Mouse (Mus musculus): ENCODE measurements around the gene Rab43. TPM values are rescaled to one million over a fixed set of nuclear protein-coding genes. Genes with fewer than 3 reads are reported as not detected.
A peak's percentile ranks its signal among the peaks of the same experiment; 100 is the strongest.

Rab43 gene
- total RNA-seq, 2 experiments from 2014 or later: 15.6 to 19.8 TPM

DNA sequence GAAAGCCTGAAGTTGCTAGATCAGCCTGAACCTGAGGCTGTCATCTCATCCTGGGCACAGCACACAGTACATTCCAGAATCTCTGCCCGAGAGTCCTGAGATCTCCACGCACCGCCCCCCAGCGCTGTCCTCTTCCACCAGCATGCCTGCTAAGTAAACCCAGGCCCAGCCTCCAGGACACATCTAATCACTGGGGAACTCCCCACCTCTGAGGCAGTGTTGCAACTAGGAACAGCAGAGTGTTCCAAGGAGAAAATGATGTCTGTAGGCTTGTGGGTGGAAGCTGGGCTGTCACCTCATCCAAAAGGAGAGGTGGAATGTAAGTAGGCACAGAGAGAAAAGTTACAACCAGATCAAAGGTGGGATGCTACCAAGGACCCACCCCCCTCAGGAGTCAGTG, 56.8 kb downstream of the Rab43 start:
- DNase-seq (ENCODE audit: low spot score in 2 of 2): no peak

DNA sequence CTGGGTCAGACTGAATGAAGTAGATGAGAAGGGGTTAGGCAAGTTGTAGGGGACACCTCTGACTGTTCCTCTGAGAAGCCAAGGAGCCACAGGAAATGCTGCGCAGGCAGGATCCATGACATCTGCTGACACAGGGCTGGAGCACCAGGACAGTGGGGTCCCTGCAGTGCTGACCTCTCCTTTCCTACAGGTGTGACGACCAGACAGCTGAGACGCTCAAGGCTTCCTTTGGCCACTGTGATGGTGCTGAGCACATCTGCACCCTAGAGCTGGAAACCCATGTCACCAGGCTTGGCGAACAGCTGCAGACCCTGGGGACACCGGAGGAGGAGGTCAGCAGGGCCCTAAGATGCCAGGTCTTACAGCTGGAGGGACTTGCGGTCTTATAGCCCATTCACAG, 60.4 kb downstream of the Rab43 start:
- no peak for DNase-seq (ENCODE audit: low spot score in 2 of 2)

- no peak for DNase-seq (ENCODE audit: low spot score in 2 of 2)
These were observed 61.6 kb downstream of the Rab43 start for GRCm38 (mm10) chr6:87750184-87750910.

DNA sequence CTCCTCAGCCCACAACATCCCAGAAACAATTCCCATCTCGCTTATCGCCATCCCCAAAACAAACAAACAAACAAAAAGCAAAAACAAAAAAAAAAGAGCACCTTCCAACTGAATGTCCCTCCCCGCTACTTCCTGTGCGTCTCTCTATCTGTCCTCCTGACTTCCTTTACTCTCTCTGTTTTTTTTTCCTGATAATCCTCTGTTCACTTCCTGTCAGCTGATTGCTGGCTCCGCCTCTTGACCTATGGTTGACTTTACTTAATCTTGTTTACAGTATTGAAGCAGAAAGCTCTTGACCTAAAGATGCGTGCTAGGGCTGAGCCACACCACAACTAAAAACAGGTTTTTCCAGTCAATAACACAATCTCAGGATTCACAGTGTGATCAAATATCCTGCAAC, 63.4 kb downstream of the Rab43 start:
- DNase-seq (ENCODE audit: low spot score in 2 of 2): no peak

DNA sequence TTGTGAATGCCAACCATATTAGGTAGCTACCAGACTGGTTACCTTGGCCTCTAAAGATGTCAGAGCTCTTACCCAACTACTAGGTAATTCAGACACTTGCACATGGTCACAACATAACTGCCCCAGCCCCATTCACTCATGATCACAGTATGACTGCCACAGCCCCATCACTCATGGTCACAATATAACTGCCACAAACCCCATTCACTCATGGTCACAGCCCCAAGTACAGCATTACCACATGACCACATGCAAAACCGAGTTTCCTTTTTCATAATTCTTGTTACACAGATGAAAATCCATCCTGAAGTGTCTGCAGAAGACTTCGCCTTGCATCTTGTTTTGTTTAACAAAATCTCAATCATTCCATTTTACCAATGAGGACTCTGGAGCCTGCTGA, 63.9 kb downstream of the Rab43 start:
- DNase-seq (ENCODE audit: low spot score in 2 of 2): no peak

DNA sequence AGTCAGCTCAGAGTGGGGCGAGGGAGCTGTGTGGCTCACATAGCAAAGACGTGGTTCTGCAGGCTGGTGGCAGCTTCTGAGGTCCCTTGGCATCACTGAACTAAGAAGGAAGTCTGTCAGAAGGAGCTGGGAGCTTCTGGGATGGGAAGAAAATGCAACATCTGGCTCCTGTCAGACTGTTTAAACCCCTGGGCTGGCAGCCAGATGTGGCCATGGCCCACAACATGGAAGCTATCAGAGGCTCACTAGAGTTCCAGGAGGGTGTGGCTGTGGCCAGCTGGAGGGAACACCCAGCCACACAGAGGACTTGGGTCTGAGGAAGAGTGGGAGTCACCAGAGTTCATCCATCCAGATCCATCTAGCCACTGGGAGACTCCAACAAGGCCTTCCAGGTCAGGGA, 65.1 kb downstream of the Rab43 start:
- no peak for DNase-seq (ENCODE audit: low spot score in 2 of 2)

DNA sequence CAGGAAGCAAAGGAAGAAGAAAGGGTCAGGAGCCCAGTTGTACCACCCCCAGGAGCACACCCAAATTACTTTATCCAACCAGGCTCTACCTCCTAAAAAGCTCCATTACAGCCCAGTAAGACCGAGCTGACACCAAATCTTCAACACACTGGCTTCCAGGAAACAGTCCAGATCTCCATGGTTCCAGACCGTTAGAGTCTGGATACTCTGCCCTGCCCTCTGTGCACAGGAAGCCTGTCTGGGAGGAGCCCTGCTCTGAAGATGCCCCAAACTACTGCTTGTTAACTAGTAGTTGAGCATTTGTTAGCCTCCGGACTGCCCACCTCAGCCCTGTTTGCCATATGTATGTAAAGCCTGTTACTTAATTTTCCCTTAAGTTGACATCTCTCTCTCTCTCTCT, 65.9 kb downstream of the Rab43 start:
- no peak for DNase-seq (ENCODE audit: low spot score in 2 of 2)

DNA sequence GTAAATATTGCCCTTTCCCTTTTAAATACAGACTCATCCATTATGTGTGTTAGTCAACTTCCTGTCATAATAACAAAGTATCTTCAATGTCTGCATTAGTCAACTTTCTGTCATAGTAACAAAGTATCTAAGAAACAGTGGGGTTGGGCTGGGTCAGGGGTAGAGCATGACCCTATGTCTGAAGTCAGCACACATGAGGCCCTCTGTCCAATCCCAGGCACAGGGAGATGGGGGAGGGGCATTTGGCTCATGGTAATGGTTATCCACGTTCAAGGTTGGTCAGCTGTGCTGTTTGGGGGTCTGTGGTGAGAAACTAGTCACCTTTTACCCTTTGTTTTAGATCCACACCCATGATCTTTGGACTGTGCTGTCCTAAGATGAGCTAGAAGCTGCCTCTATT, 66.7 kb downstream of the Rab43 start:
- DNase-seq (ENCODE audit: low spot score in 2 of 2): no peak

GRCm38 (mm10) chr6:87744632-87745031, 67.3 kb downstream of the Rab43 start:
- no peak for DNase-seq (ENCODE audit: low spot score in 2 of 2)

- DNase-seq (ENCODE audit: low spot score in 2 of 2): no peak
These were observed 68.7 kb downstream of the Rab43 start for GRCm38 (mm10) chr6:87743281-87743680.

DNA sequence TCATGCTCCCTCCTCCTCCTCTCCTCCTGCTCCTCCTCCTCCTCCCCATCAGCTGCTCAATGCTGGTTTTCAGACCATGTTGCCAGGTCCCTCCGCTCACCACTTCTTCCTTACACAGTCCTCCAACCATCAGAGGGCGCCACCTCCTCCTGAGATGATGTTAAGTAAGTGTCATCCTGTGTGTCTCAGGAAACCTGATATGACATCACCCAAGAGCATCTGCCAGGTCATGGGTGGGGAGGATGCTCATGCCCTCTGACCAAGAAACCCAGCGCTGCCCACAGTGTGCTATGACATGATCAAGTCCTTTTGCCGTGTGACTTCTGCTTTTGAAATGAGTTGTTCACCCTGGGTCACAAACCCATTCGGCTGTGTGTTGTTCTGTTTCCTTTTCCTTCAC, 69.2 kb downstream of the Rab43 start:
- DNase-seq (ENCODE audit: low spot score in 2 of 2): peak in 1 of 2 experiments; percentile 32

DNA sequence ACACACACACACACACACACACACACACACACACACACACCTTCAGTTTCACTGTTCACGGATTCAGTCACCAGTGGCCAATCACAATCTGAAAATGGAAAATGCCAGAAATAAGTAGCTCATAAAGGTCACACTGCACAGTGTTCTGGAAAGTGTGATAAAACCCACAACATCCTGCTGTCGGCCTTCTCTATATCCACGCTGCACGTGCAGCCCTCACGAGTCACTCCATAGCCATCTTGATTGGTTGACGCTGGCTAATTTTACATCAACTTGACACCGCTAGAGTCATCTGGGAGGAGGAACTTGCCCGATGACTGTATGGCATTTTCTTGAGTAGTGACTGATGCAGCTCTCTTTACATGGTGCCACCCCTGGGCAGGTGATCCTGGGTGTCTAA, 70.0 kb downstream of the Rab43 start:
- no peak for DNase-seq (ENCODE audit: low spot score in 2 of 2)

DNA sequence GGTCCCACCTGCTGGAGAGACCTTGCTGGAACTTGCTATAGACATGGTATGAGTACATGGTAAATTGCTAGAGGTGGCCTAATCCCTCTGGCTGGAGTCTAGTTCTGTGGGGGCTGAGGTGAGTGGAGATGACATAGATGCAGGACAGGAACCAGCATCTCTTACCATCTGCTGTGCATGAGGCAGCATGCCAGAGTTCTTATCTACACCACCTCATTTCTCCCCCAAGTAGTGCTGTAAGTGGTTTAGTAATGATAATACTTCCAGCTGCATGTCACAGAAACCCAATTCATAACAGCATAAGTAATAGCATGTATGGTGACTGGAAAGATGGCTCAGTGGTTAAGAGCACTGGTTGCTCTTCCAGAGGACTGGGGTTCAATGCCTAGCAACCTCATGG, 71.5 kb downstream of the Rab43 start:
- no peak for DNase-seq (ENCODE audit: low spot score in 2 of 2)

GRCm38 (mm10) chr6:87739898-87740297, 72.1 kb downstream of the Rab43 start:
- DNase-seq (ENCODE audit: low spot score in 2 of 2): no peak

Other genes with a start within 250 kb of the Rab43 start
- under 1 TPM in 1 of 2 experiments, not detected in 1; 0.12 TPM for gene Prokr1, start 221.4 kb downstream of the Rab43 start, total RNA-seq (2021)
- gene Aplf, start 140.0 kb downstream of the Rab43 start, total RNA-seq (2021): 1 to 10 TPM; 7.5 to 7.9 TPM
- gene Efcc1, start 81.3 kb downstream of the Rab43 start, total RNA-seq (2021): 1 to 10 TPM; 3.6 to 5.2 TPM
- 1 to 10 TPM; 1.3 to 1.7 TPM for gene Gp9, start 34.1 kb downstream of the Rab43 start, total RNA-seq (2021)
- gene Gm45140, start 23.6 kb upstream of the Rab43 start, total RNA-seq (2021): 1 to 10 TPM; 1.9 to 3.9 TPM
- gene Isy1, start 26.6 kb upstream of the Rab43 start, total RNA-seq (2021): 10 to 100 TPM; 24.1 to 25.0 TPM
- 100 to 1,000 TPM; 261 to 266 TPM for gene Cnbp, start 38.9 kb upstream of the Rab43 start, total RNA-seq (2021)
- 100 to 1,000 TPM; 253 to 256 TPM for gene Copg1, start 75.7 kb upstream of the Rab43 start, total RNA-seq (2021)
- gene Hmces, start 101.8 kb upstream of the Rab43 start, total RNA-seq (2021): 10 to 100 TPM; 26.1 to 26.5 TPM
- gene H1fx, start 169.5 kb upstream of the Rab43 start, total RNA-seq (2021): 10 to 100 TPM; 68.5 to 69.6 TPM
- 100 to 1,000 TPM; 322 to 329 TPM for gene Rab7, start 233.1 kb upstream of the Rab43 start, total RNA-seq (2021)

All from layer of hippocampus, adult 18-20 months (tissue).